Mouse (Mus musculus): ENCODE data around the gene Gm10300.

Gm10300 gene

GRCm38 (mm10) chr4:132078296-132078714 lies 3.8 kb downstream of the Gm10300 start:
- DNase-seq (ENCODE audit: low spot score in 2 of 2), result no peak

GRCm38 (mm10) chr4:132079555-132080275 lies 5.2 kb downstream of the Gm10300 start:
- DNase-seq (ENCODE audit: low spot score in 2 of 2), result peak; percentile 58 to 70

- no peak for DNase-seq (ENCODE audit: low spot score in 2 of 2)
Observed at GRCm38 (mm10) chr4:132080492-132080983, 6.0 kb downstream of the Gm10300 start.

- DNase-seq (ENCODE audit: low spot score in 2 of 2), result peak; percentile 51 to 60
Observed at GRCm38 (mm10) chr4:132085114-132085513, 10.6 kb downstream of the Gm10300 start.

GRCm38 (mm10) chr4:132088921-132089320 lies 14.4 kb downstream of the Gm10300 start:
- DNase-seq (ENCODE audit: low spot score in 2 of 2), result no peak

- DNase-seq (ENCODE audit: low spot score in 2 of 2), result no peak
Observed at GRCm38 (mm10) chr4:132093136-132093535, 18.6 kb downstream of the Gm10300 start.

GRCm38 (mm10) chr4:132093928-132094327 lies 19.4 kb downstream of the Gm10300 start:
- DNase-seq (ENCODE audit: low spot score in 2 of 2), result no peak

GRCm38 (mm10) chr4:132095043-132095442 lies 20.5 kb downstream of the Gm10300 start:
- DNase-seq (ENCODE audit: low spot score in 2 of 2), result no peak

GRCm38 (mm10) chr4:132099548-132099947 lies 25.1 kb downstream of the Gm10300 start:
- DNase-seq (ENCODE audit: low spot score in 2 of 2), result no peak

- DNase-seq (ENCODE audit: low spot score in 2 of 2), result no peak
Observed at GRCm38 (mm10) chr4:132101152-132101551, 26.7 kb downstream of the Gm10300 start.

- DNase-seq (ENCODE audit: low spot score in 2 of 2), result no peak
Observed at GRCm38 (mm10) chr4:132108221-132108620, 33.7 kb downstream of the Gm10300 start.

- DNase-seq (ENCODE audit: low spot score in 2 of 2), result no peak
Observed at GRCm38 (mm10) chr4:132111227-132111626, 36.7 kb downstream of the Gm10300 start.

- DNase-seq (ENCODE audit: low spot score in 2 of 2), result no peak
Observed at GRCm38 (mm10) chr4:132113411-132114095, 39.1 kb downstream of the Gm10300 start.

GRCm38 (mm10) chr4:132116315-132116714 lies 41.8 kb downstream of the Gm10300 start:
- no peak for DNase-seq (ENCODE audit: low spot score in 2 of 2)

- DNase-seq (ENCODE audit: low spot score in 2 of 2), result no peak
Observed at GRCm38 (mm10) chr4:132119566-132119965, 45.1 kb downstream of the Gm10300 start.

- no peak for DNase-seq (ENCODE audit: low spot score in 2 of 2)
Observed at GRCm38 (mm10) chr4:132121674-132122073, 47.2 kb downstream of the Gm10300 start.

GRCm38 (mm10) chr4:132123166-132123565 lies 48.7 kb downstream of the Gm10300 start:
- DNase-seq (ENCODE audit: low spot score in 2 of 2), result no peak

Measured in spleen, postnatal 36 days (tissue).